Mouse (Mus musculus) CH12.LX (cell line): ENCODE data around the gene Cldn10.

Experiments used
- MAFK ChIP-seq: IDR thresholded peaks from 2 replicates; pipeline ENCODE4 v1.6.1; 2011; ENCODE audit warnings: low read length, improper control_type of control experiment; ENCODE audit not compliant: insufficient replicate concordance
- POLR2A ChIP-seq: IDR thresholded peaks from 2 replicates; pipeline ENCODE4 v1.6.1; 2011; ENCODE audit warnings: low read depth, mild to moderate bottlenecking, improper control_type of control experiment, low read length
- POLR2AphosphoS2 ChIP-seq: IDR thresholded peaks from 2 replicates; pipeline ENCODE4 v1.6.1; 2011; ENCODE audit warnings: low read depth, low read length, improper control_type of control experiment

DNA sequence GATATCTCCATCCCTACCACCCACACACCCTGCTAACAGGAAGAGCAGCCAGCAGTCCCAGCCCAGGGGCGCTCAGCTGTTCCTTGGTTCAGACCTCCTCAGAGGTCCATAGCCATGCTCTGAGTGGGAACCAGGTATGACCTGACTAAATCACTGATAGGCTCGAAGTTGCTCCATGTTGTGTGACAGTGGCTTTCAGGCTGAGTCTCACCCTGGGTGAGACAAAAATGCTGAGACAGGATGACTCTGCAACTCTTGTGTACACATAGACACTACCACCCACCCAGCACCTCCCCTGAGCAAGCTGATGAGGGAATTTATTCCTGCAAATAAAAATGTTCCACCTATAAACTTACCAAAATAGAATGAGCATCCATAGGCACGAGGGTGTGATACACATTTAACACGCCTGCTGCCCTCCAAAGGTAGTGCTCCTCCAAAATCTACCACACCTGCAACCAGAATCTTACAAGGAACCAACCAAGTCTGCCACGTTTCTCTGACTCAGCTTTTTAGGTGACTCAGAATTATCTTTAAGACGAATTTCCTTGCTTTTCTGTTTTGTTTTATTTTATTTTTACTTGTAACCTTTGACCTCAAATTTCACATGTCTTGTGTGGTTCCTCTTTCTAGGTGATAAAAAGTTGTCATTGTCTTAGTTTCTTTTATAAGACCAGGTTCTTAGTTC is 37.1 kb upstream of the Cldn10 start:
- TF ChIP-seq MAFK (no peak), POLR2A (no peak), POLR2AphosphoS2 (no peak)
